Mouse (Mus musculus) c-Kit-positive CD71-positive TER-119-positive erythroid progenitor cells, embryonic 14.5 days (primary cell): ENCODE measurements around the gene Prrx1.

ENCODE experiments used
- DNase-seq: peaks from one replicate; pipeline ENCODE4 v3.0.0-alpha.2; 2013; ENCODE audit warnings: low spot score

Prrx1 gene

DNA sequence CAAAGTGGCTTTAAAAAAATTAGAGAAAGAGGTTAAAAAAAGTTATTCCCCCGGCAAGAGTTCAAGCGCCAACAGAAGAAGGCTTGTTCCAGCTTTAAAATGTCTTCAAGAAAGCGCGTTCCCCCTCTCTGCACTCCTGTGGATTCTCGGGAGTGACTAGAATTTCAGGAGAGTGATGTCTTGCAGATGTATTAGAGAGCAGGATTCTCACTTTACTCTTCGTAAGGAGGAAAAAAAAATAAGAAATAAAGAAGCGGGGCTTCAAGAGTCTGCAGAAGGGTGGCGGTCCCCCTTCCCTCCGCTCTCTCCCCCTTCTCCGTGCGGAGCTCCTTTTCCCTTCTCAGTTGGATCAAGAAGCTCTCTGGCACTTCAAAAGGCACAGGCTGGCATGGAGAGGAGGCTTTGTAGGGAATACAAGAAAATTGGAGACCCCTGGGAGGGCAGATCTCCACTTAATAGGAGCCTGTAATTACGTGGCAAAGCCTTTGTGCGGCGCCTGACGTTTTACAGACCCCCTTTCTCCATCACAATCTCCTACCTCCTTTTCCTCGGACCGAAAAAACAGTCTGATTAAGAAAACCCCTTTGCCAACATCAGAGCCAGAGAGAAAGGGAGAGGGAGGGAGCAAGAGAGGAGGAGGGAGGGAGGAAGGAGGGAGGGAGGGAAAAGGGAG lies at the start of gene Prrx1:
Gene Prrx1, minus strand, starts transcription at position 610 of the 673 bp plus-strand sequence.
- no peak for DNase-seq

- no peak for DNase-seq
Observed at GRCm38 (mm10) chr1:163362202-163362601, 48.7 kb upstream of the Prrx1 start.

- DNase-seq = no peak
Observed at GRCm38 (mm10) chr1:163361376-163361775, 47.9 kb upstream of the Prrx1 start.

GRCm38 (mm10) chr1:163360796-163361195 lies 47.3 kb upstream of the Prrx1 start:
- DNase-seq = no peak

DNA sequence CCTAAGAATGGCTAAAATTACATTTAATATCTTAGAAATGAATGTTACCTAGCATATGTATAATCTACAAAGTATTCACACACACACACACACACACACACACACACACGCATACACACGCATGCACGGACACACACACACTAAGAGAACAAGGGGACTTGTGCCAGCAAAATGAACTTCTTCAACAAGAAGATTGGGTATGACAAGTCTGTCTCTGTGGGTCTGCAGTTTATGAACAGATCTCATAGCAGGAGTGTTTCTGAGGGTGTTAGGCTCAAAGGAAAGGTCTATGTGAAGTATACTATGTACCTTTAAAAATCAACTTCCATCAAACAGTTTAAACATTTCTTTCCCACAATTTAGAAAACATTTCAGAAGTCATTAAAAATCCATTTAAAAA lies 46.0 kb upstream of the Prrx1 start:
- no peak for DNase-seq

DNA sequence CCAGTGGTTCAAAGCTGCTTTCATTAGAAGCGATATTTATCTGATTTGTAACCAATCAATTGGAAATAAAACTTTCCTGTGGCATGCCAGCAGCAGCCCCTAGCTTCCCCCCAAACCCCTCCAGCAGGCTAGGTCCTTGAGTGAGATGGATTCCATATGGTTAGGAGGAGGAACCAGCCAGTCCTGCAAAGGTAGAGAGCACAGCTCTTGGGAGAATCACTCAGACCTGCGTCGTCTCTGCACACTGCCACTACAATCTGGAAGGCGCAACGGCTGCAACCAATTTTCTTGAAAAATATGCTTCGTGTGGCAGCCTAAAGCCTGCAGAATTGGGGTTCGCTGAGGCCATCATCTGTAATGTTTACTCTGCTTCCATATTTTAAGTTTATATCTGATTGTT lies 44.7 kb upstream of the Prrx1 start:
- DNase-seq = no peak

DNA sequence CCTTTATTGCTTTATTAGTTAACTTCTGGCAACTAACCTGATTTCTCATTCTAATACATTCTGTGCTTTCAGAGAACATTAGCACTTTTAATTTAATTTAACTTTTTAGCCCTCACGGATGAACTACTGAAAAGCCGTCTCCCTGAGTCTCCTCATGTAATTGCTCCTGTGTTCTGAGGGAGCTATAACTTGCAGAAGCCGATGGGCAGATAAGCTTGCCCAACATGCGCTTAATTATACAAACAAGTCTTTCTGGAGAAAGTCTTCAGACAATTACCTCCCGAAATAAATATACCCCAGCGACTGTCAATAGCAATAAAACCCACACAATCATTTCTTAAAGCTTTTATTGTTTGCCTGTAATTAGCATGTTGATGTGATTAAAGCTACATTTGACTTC lies 44.2 kb upstream of the Prrx1 start:
- DNase-seq = no peak

DNA sequence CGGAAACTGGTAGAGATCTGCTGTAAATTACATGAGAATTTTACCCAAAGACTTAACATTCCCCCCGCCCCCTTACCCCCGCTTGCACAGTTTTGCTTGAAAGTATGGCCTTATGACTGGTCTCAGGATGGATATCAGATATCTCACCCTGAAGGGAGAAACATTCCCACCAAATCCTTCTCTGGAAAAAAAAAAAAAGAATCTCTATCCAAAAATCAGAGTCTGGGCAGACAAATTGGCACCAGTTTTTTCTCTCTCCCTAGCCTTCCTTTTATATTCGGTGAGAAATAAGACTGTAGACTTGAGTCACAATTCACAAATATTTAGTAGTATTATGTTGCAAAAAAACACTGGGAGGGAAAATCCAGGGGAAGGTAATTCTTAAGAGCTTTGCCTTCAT lies 42.7 kb upstream of the Prrx1 start:
- no peak for DNase-seq

- DNase-seq = no peak
Observed at GRCm38 (mm10) chr1:163355626-163356156, 42.2 kb upstream of the Prrx1 start.

DNA sequence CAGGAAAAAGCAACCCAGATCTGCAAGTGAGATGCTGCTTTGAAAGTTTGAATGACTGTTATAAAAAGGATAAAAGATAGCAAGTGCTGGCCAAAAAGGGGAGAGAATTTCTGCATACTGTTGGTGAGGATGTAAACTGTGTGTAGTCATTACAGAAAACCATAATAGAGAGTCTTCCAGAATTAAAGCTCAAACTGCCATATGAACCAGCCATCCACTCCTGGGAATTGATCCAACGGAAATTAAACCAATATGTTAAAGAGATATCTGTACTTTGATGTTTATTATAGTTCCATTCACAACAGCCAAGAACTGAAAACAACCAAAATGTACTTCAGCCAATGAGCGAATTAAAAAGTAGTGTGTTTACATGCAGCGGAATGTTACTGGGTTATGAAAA lies 37.5 kb upstream of the Prrx1 start:
- DNase-seq = no peak

- DNase-seq = no peak
Observed at GRCm38 (mm10) chr1:163345541-163345940, 32.0 kb upstream of the Prrx1 start.

GRCm38 (mm10) chr1:163344931-163345330 lies 31.4 kb upstream of the Prrx1 start:
- DNase-seq = no peak

DNA sequence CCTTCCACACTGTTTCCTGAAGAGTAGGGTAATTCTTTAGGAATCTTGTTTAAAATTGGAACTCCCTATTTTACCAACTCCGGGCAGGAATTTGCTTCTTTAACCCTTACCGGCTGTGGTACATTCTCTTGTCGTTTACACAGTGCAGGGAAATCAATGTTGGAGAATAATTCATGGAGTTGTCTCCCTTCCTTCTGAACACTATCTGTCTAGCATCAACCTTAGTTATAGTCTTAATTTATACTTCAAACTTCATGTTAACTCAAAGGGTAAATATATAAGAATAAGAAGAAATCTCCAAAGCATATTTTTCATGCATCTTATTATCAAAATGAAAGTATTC lies 25.7 kb upstream of the Prrx1 start:
- no peak for DNase-seq

DNA sequence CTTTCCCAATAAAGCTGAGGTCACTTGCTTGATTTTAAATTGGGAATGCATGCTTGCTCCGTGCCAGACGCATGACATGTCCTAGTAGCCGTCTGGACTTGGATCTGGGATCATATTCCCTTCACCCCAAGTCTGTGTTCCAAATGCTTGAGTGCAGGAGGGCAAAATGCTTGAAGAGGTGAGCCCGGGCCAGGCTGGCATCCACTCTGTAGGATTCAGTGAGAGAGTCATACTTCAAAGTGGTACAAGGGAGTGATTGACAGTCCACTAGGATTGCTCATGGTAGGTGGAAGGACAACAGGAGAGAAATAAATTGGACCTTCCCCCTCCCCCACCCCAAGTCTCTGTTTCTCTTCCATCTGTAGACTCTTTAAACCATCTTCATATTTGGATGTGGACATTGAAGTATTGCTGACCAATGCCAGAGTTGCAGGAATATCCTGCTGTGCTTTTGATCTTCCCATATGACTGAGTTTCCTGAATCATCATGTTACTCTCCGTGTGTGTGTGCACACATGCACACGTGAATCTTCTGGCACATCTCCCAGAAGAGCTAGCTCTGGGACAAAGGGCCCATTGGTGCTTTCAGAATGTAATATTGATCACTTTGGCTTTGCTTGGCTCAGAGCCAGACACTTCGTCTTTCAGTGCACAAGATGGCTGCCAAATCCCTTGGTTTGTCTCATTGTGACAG lies 25.2 kb upstream of the Prrx1 start:
- no peak for DNase-seq

DNA sequence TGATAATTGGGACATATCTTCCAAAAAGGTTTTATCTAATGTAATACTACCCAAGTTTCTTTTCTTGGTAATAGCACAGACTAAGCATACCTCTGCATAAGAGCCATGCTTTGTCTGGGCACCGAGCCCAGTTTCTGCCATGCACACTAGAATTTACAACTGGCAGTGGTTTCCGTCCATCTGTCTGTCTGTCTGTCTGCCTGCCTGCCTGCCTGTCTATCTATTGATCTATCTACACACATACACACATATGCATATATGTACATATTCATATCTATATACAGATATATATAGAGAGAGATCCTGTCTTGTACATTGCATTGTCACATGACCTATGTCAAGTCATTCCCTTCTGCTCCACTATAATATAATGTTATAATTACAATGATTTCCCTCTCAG lies 24.3 kb upstream of the Prrx1 start:
- no peak for DNase-seq

GRCm38 (mm10) chr1:163327279-163327678 lies 13.8 kb upstream of the Prrx1 start:
- no peak for DNase-seq

DNA sequence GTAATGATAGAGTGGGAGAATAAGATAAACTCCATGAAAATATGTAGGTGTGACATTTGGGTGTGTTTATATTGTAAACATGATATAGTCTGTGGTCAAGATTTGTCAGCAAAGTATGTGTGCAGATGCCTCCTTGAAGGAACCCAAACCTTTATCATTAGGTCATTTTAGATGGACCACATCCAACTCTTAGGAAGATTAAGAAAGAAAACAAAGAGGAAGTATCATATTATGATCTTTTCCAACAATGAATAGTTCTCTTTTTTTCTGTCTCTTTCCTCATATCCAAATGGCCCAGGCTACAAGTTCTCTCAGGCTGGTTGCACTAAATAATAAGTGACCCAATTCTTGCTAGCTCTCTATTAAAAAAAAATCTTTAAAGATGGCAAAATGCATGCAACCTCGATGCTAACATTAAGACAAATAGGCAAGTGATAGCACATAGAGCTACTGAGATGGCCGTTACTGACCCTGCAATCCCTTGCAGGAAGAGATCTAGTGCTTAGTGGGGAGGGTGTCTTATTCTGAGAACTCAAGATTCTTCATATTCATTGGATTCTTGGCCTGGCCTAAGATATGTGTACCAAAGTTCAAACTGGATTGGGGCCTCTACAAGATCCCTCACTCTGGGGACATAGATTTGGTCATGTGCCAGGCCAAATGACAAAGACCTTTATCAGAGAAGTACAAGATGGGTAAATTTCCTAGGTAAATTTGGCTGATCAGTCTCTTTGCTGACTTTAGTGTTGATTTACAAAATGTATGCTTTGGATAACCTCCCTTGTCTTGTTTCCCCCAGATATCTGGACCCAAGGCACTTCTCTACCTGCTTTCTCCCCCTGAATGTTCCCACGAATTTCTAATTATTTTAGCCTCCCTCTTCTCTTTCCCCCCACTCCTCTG lies 6.4 kb upstream of the Prrx1 start:
- no peak for DNase-seq

DNA sequence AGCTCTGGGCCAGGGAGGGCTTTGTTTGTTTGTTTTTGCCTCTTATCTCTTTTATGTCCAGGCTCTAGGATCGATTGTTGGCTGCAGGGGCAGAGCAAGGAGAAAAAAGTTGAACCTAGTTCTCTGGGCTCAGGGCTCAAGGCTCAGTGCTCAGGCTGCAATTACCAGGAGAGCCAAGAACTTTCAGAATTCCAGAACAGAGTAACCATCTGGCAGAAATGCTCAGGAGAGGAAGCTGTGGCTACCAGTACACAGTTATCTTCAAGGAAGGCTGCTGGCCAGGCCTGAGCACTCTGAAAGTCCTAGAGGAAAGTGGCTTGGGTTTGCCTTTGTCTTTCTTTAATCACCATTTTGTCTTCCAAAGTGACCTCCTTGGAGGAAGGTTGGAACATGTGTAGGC lies 3.4 kb upstream of the Prrx1 start:
- DNase-seq = no peak

DNA sequence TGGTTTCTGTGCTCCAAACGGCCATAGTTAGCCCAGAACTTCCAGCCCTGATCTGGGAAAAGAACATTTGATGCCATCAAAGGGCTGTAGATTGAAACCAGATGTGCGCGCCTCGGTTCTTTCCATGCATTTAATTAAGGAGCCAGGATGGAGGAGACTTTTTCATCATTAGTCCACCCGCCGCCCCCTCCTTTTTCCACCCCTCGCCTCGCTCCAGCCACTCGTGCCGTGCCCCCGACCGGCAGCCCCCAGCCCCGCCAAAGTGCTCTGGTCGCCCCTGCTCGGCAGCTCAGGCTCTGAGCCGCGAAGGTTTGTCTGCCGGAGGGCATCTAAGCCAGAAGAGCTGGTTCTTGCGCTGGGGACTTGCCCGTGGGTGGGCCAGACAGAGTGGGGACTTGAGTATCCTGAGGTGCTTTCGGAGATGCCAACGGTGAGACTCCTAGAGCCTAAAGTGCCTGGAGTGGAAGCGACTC lies 1.4 kb upstream of the Prrx1 start:
- no peak for DNase-seq

DNA sequence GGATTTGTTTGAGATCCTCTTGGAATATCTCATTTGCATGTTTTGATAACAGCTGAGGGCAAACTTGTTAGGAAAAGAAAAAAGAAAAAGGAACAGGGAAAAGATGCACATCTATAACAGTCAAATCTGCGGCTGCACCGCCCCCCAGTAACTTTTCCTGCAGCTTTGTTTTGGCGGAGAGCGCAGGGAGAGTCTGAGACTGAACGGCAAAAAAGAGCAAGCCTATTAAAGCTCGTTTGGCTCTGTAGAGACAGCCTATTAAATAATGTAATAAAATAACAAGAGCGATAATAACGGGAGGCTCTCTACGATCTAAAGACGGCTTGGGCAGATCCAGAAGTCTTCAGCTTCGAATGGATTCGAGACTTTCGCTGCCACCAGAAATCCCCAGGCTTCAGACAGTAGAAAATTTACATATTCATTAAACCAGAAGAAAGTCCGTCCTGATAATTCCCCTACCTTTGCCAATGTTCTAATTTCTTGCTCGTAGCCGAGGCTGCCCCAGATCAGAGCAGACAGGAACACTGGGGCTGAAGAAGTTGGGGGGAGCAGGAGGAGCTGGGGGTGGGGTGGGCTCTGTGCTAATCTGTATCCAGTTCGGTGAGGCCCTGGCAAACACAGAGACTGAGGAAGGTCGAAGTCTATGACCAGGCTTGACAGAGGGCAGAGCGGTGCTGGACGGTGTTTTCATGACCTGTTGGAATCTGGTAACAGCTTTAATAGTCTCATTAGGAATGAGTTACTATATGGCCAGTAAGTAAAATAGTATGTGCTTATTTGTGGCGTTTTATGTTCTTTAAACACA lies 613 bp upstream of the Prrx1 start:
- no peak for DNase-seq

- DNase-seq = no peak
Observed at GRCm38 (mm10) chr1:163311861-163312811, 1.4 kb downstream of the Prrx1 start.
